21 mouse cellular contexts compared by ENCODE assay signal in the genomic region with DNA sequence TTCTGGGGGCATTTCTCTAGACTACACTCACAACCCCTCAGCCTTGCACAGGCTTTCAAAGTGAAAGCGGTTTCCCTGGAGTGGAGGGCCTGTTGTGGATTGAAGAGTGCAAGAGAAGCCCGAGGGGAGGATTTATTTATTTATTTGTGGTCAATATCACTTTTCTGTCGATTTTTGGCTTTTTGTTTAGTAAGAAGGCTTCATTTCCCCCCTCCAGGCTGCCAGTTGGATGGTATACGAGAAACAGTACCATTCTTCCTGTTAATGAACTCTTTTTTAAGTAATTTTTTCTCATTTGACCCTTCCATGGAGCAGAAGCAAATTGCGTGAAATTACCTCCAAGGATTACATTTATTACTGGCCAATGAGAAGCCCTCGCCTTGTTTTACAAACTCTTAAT. TPM values are rescaled to one million over a fixed set of nuclear protein-coding genes. Genes with fewer than 3 reads are reported as not detected.
DNase-seq lines count a peak whose midpoint lies in the region; ATAC-seq and TF ChIP-seq lines count a peak whose summit lies in the region.
"Had no signal": no experiment of that assay in that cellular context is flagged by ENCODE, and none has a peak within 500 bp of the region (broad histone marks: within the 10 kb centered on the region; RNA-seq: fewer than 3 reads in every experiment).

No protein-coding gene starts in this region.

- no peaks in the 10 kb centered on the region for H3K9me3 ChIP-seq in embryonic facial prominence, embryonic 14.5 days (ENCODE audit: control insufficient read depth, low read length)
- no peaks in the 10 kb centered on the region for H3K9me3 ChIP-seq in embryonic facial prominence, embryonic 10.5 days
- H3K9me3 ChIP-seq in heart, embryonic 16.5 days (replicated peaks; ENCODE audit: control insufficient read depth, low read length) = no peaks in the 10 kb centered on the region
- H3K9me3 ChIP-seq in midbrain, embryonic 13.5 days = no peaks in the 10 kb centered on the region
- H3K9me3 ChIP-seq in midbrain, postnatal 0 days (ENCODE audit: low read length) = no peaks in the 10 kb centered on the region
- H3K9me3 ChIP-seq: G1E; hindbrain, embryonic 10.5 days; midbrain, embryonic 12.5 days had no signal

- no peak for TF ChIP-seq CTCF in midbrain, postnatal 0 days (IDR thresholded peaks at IDR 0.05)
- TF ChIP-seq CTCF in olfactory bulb, adult 2 months (IDR thresholded peaks at IDR 0.05; ENCODE audit: insufficient read depth, low read depth, low read length) = no peak

- no peaks in the 10 kb centered on the region for H3K4me1 ChIP-seq in embryonic facial prominence, embryonic 14.5 days (ENCODE audit: control insufficient read depth, insufficient read depth, low read length)
- peaks cover 14% of the 10 kb centered on the region for H3K4me1 ChIP-seq in embryonic facial prominence, embryonic 10.5 days
- H3K4me1 ChIP-seq in heart, embryonic 16.5 days (ENCODE audit: control insufficient read depth, insufficient read depth, low read length) = peaks cover 3% of the 10 kb centered on the region; the same call in 1 of the 2 replicates
- H3K4me1 ChIP-seq in midbrain, embryonic 13.5 days (replicated peaks) = peaks cover 10% of the 10 kb centered on the region
- H3K4me1 ChIP-seq in midbrain, postnatal 0 days (ENCODE audit: insufficient read depth, low read length) = no peaks in the 10 kb centered on the region
- peaks cover 10% of the 10 kb centered on the region; the same call in 1 of the 2 replicates for H3K4me1 ChIP-seq in olfactory bulb, adult 2 months (ENCODE audit: control insufficient read depth, insufficient read depth, low read length)

- H3K27ac ChIP-seq in embryonic facial prominence, embryonic 14.5 days (replicated peaks; ENCODE audit: low read depth, low read length) = no peak overlapping the region
- H3K27ac ChIP-seq in embryonic facial prominence, embryonic 10.5 days (replicated peaks) = no peak overlapping the region
- H3K27ac ChIP-seq in heart, embryonic 16.5 days (ENCODE audit: low read length) = no peak overlapping the region
- H3K27ac ChIP-seq in midbrain, embryonic 13.5 days = 0 out of 2 replicates have a peak overlapping the region, but pooled peaks have one; percentile 19
- H3K27ac ChIP-seq in midbrain, postnatal 0 days (ENCODE audit: low read depth, low read length) = no peak overlapping the region
- H3K27ac ChIP-seq in olfactory bulb, adult 2 months (ENCODE audit: insufficient read depth, low read depth, low read length) = peak overlapping the region; percentile 88
- H3K27ac ChIP-seq: hindbrain, embryonic 10.5 days; midbrain, embryonic 12.5 days had no signal

- H3K9ac ChIP-seq in embryonic facial prominence, embryonic 14.5 days (ENCODE audit: low read depth, low read length) = no peak overlapping the region
- no peak overlapping the region for H3K9ac ChIP-seq in heart, embryonic 16.5 days (ENCODE audit: low read length)
- H3K9ac ChIP-seq in midbrain, embryonic 13.5 days (replicated peaks) = no peak overlapping the region
- H3K9ac ChIP-seq in midbrain, postnatal 0 days (replicated peaks; ENCODE audit: low read length, poor library complexity, severe bottlenecking) = no peak overlapping the region
- H3K9ac ChIP-seq: midbrain, embryonic 12.5 days had no signal

- peaks cover 91% of the 10 kb centered on the region for H3K27me3 ChIP-seq in embryonic facial prominence, embryonic 14.5 days (replicated peaks; ENCODE audit: control insufficient read depth, insufficient read depth, low read length)
- H3K27me3 ChIP-seq in embryonic facial prominence, embryonic 10.5 days (replicated peaks; ENCODE audit: low read depth, poor library complexity, severe bottlenecking) = peaks cover 99% of the 10 kb centered on the region
- H3K27me3 ChIP-seq in heart, embryonic 16.5 days (ENCODE audit: control insufficient read depth, insufficient read depth, low read length) = peaks cover 70% of the 10 kb centered on the region
- peaks cover 89% of the 10 kb centered on the region for H3K27me3 ChIP-seq in midbrain, embryonic 13.5 days
- peaks cover 27% of the 10 kb centered on the region for H3K27me3 ChIP-seq in midbrain, postnatal 0 days (ENCODE audit: insufficient read depth, low read length)

- 22% methylated on average over 6 of the region's 6 CpGs for WGBS in embryonic facial prominence, embryonic 14.5 days
- WGBS in embryonic facial prominence, embryonic 10.5 days = 12% methylated on average over 6 of the region's 6 CpGs
- 29% methylated on average over 6 of the region's 6 CpGs for WGBS in heart, embryonic 16.5 days
- WGBS in midbrain, embryonic 13.5 days = 19% methylated on average over 6 of the region's 6 CpGs
- 23% methylated on average over 6 of the region's 6 CpGs for WGBS in midbrain, postnatal 0 days
- 45% methylated on average over 6 of the region's 6 CpGs for WGBS in olfactory bulb, adult 2 months

- H3K4me3 ChIP-seq in embryonic facial prominence, embryonic 14.5 days (ENCODE audit: low read depth, low read length) = no peak overlapping the region
- H3K4me3 ChIP-seq in embryonic facial prominence, embryonic 10.5 days = no peak overlapping the region
- H3K4me3 ChIP-seq in heart, embryonic 16.5 days (ENCODE audit: low read length) = peak overlapping the region; percentile 47
- no peak overlapping the region for H3K4me3 ChIP-seq in midbrain, embryonic 13.5 days (replicated peaks)
- no peak overlapping the region for H3K4me3 ChIP-seq in midbrain, postnatal 0 days (ENCODE audit: low read depth, low read length)
- peak overlapping the region; percentile 50; the same call in 1 of the 2 replicates for H3K4me3 ChIP-seq in olfactory bulb, adult 2 months (ENCODE audit: insufficient read depth, low read depth, low read length)

- no peak for ATAC-seq in embryonic facial prominence, embryonic 14.5 days (ENCODE audit: low read depth)
- ATAC-seq in heart, embryonic 16.5 days (replicated peaks; ENCODE audit: extremely low read depth, insufficient read depth, low FRiP score) = no peak
- no peak for ATAC-seq in midbrain, embryonic 13.5 days
- ATAC-seq in midbrain, postnatal 0 days (ENCODE audit: low FRiP score) = no peak
- ATAC-seq: CD4-positive, CD25-positive, alpha-beta regulatory T cell, adult 4 months had no signal

- TF ChIP-seq POLR2A in olfactory bulb, adult 2 months (IDR thresholded peaks at IDR 0.05; ENCODE audit: insufficient read depth, low read depth, low read length) = no peak

- DNase-seq in embryonic facial prominence, embryonic 14.5 days (ENCODE audit: low spot score) = no peak
- DNase-seq in embryonic facial prominence, embryonic 10.5 days (ENCODE audit: low spot score) = no peak
- DNase-seq in heart, postnatal 4 days = no peak
- DNase-seq in midbrain, postnatal 0 days (ENCODE audit: low spot score) = no peak
- DNase-seq in embryo, embryonic 11 days = no peak
- DNase-seq: cerebellum, adult 9-11 months; gastrocnemius, postnatal 10 days; kidney, adult 9 months; kidney, postnatal 36 days; liver; lung, adult 2 months; lung, postnatal 36 days; right cerebral cortex, postnatal 25 days; thymus, postnatal 14 days had no signal

- H3K36me3 ChIP-seq in embryonic facial prominence, embryonic 14.5 days (ENCODE audit: control insufficient read depth, insufficient read depth, low read length) = no peaks in the 10 kb centered on the region
- no peaks in the 10 kb centered on the region for H3K36me3 ChIP-seq in embryonic facial prominence, embryonic 10.5 days (replicated peaks)
- no peaks in the 10 kb centered on the region for H3K36me3 ChIP-seq in heart, embryonic 16.5 days (ENCODE audit: control insufficient read depth, insufficient read depth)
- H3K36me3 ChIP-seq in midbrain, embryonic 13.5 days = no peaks in the 10 kb centered on the region
- no peaks in the 10 kb centered on the region for H3K36me3 ChIP-seq in midbrain, postnatal 0 days (ENCODE audit: insufficient read depth, low read length)
- H3K36me3 ChIP-seq: hindbrain, embryonic 10.5 days; midbrain, embryonic 12.5 days had no signal

- 0 out of 2 replicates have a peak overlapping the region, but pooled peaks have one; percentile 49 for H3K4me2 ChIP-seq in embryonic facial prominence, embryonic 14.5 days (ENCODE audit: low read depth, low read length)
- H3K4me2 ChIP-seq in heart, embryonic 16.5 days (ENCODE audit: low read depth, low read length) = no peak overlapping the region
- 0 out of 2 replicates have a peak overlapping the region, but pooled peaks have one; percentile 39 for H3K4me2 ChIP-seq in midbrain, embryonic 13.5 days (replicated peaks)
- H3K4me2 ChIP-seq in midbrain, postnatal 0 days (ENCODE audit: low read depth, low read length, poor library complexity, severe bottlenecking) = no peak overlapping the region

RNA-seq across cellular contexts. Expression of gene Arx, which starts 13.5 kb away (rescaled TPM):
- polyA plus RNA-seq in embryonic facial prominence, embryonic 14.5 days (2014; fragmentation: Nextera tagmentation; extraction: Ambion mirVana) = 0.87 and 1.3 TPM in 2 replicates
- 2.0 and 2.1 TPM in 2 replicates for polyA plus RNA-seq in embryonic facial prominence, embryonic 10.5 days (2016; fragmentation: Nextera tagmentation; extraction: Ambion mirVana)
- polyA plus RNA-seq in heart, embryonic 16.5 days (2015; fragmentation: Nextera tagmentation; extraction: Ambion mirVana) = not detected in 2 replicates
- total RNA-seq in heart, postnatal 4 days (2021) = not detected
- 13.9 and 16.4 TPM in 2 replicates for polyA plus RNA-seq in midbrain, embryonic 13.5 days (2015; fragmentation: Nextera tagmentation; extraction: Ambion mirVana)
- total RNA-seq in midbrain, postnatal 0 days (2014; rRNA removed) = 1.5 and 3.5 TPM in 2 replicates
- 1.8 and 3.7 TPM in 2 replicates for polyA plus RNA-seq in midbrain, postnatal 0 days (2015; fragmentation: Nextera tagmentation; extraction: Ambion mirVana)
- polyA plus RNA-seq in olfactory bulb, adult 2 months (2012; ENCODE audit: insufficient read depth, insufficient read length, low replicate concordance, missing spikeins) = not detected in 2 replicates
- polyA plus RNA-seq: CD4-positive, CD25-positive, alpha-beta regulatory T cell, adult 4 months had no signal

Comparison
In these comparisons a context has a peak if more than half of its experiments do, and no peak if none do; other contexts are left out.
1. H3K27ac ChIP-seq: peak in midbrain, embryonic 13.5 days (single experiment) and olfactory bulb, adult 2 months (single experiment); none in embryonic facial prominence, embryonic 14.5 days (single experiment), embryonic facial prominence, embryonic 10.5 days (single experiment), heart, embryonic 16.5 days (single experiment) and midbrain, postnatal 0 days (single experiment).
2. H3K4me2 ChIP-seq: peak in embryonic facial prominence, embryonic 14.5 days (single experiment) and midbrain, embryonic 13.5 days (single experiment); none in heart, embryonic 16.5 days (single experiment) and midbrain, postnatal 0 days (single experiment).
3. H3K4me3 ChIP-seq: peak in heart, embryonic 16.5 days (single experiment) and olfactory bulb, adult 2 months (single experiment); none in embryonic facial prominence, embryonic 14.5 days (single experiment), embryonic facial prominence, embryonic 10.5 days (single experiment), midbrain, embryonic 13.5 days (single experiment) and midbrain, postnatal 0 days (single experiment).